Mouse (Mus musculus) ovary, adult 2 months (tissue): ENCODE results near the gene Ehmt2. TPM values are rescaled to one million over a fixed set of nuclear protein-coding genes. Genes with fewer than 3 reads are reported as not detected.

ENCODE experiments used
- polyA plus RNA-seq: library from polyadenylated mRNA; depleted of rRNA; stranded (reverse); fragments of >200 nt; gene quantifications from 2 replicates; pipeline ENCODE4 v1.2.3, GENCODE M21; 2012; rRNA removed

Ehmt2 gene
- 397 and 463 TPM in 2 replicates for polyA plus RNA-seq

DNA sequence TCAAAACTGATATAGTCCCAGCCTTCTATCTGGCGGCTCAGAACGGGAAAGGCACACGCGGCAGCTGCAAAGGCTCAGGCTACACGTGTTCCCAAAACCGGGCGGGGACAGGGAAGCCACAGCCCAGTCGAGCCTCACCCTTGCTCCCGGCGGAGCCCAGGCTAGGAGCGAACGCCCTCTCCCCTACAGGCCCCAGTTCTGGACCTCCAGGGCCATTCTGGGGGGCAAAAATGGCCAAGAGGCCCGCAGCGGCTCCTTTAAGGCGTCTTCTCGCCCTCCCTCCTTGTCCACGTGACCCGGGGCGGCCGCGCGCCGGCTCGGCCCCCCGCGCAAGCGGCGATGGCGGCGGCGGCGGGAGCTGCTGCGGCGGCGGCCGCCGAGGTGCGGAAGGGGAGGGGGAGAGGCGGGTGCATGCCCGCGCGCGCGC, at the start of gene Ehmt2, which contains the start of gene C2:
Gene Ehmt2 (plus strand): TSS at position 310 of the 427 bp plus-strand sequence.
Gene C2 (minus strand): TSS at position 106 of the 427 bp plus-strand sequence.

GRCm38 (mm10) chr17:34849722-34850516, 48.4 kb upstream of the Ehmt2 start, which contains the start of the genes Skiv2l and Nelfe:
Skiv2l (minus strand) TSS chr17:34850210.
Nelfe (plus strand) TSS chr17:34850391.

GRCm38 (mm10) chr17:34862416-34863081, 35.7 kb upstream of the Ehmt2 start, which contains the start of gene Cfb:
Cfb (minus strand) TSS chr17:34862518.

DNA sequence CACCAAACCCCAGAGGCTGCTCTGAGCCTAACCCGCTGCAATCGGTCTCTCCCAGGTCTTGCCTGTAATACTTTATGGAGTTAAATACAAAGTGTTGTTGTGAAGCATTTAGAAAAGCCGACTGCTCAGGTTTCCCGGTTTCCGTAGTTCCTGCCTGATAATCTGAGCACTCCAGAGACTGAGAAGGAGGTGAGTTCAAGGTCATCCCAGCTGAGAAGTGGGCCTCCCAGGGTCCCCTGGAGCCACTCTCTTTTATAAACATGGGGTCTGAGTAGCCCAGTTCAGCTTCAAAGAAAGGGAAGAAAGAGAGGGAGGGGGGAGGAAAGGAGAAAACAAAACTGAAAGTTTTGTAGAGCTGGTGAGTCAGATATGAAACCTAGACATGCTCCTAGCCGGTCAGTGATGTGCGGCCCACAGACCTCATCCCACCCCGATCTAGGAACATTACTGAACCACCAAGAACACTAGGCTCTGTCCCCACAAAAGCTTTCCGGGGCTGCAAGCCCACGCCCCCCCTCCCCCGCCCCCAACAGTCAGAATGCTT, 18.9 kb upstream of the Ehmt2 start, which contains the start of gene Zbtb12:
Gene Zbtb12 (plus strand): TSS at position 148 of the 544 bp plus-strand sequence.

DNA sequence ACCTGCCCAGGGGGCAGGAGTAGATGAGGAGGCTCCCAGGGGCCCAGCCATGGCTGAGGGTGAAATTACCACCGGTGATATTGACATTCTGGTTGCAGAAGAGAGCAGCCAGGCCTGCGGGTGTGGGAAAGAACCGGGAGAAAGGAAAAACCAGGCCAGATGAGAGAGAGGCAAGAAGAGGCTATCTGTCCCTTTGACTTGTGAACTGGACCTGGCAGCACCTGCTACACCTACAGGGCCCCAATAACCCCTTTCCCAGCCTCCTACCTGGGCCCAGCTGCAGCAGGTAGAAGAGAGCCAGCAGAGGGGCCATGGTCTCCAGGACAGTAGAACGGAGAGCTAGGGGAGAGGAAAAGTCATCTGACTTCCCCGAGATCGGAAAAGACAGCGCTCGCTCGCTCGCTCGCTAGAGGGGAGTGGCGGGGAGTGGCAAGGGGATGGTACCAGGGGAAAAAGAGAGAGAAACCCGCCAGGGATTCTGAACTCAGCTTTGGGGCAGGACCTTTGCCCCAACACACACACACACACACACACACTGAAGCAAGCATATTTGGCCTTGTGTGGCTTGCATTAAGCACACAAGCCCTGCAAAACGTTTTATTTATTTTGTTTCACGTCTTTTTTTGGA, 16.5 kb upstream of the Ehmt2 start, which contains the start of gene Gm20547:
Gene Gm20547 (minus strand): TSS at position 360 of the 628 bp plus-strand sequence.

DNA sequence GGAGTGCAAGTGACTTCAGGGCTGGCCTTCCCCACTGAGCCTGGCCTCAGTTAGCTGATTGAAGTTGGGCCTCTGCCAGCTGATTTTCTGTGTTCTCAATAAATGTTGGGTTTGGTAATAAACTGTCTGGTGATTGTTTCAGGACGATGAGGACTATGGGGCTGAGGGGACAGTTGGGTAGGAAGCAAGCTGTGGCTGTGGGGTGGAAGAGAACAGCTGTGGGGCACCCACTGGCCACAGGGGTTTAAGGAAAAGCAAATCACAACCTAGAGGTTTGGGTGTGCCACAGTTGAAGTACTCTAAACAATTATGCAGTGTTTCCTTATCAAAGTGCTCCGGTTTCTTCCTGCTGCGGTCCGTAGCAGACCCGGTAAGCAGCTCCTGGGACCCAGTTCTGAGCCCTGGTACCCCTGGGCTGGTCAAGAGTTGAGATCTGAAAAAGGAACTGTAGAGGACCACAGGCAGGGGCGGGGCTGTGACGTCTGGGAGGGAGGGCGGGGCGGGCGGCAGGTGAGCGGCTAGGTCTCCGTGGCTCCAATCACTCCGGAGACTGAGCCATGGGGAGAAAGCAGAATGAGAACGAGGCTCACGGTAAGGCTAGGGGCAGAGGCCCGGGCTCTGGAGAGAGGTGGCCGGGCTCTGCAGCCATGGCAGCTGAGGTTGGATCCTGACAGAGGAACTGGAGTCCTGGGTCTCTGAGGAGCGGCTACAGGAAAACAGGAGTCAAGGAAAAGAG, 15.8 kb downstream of the Ehmt2 start, which contains the start of gene Slc44a4:
Gene Slc44a4 (plus strand): TSS at position 537 of the 736 bp plus-strand sequence.

DNA sequence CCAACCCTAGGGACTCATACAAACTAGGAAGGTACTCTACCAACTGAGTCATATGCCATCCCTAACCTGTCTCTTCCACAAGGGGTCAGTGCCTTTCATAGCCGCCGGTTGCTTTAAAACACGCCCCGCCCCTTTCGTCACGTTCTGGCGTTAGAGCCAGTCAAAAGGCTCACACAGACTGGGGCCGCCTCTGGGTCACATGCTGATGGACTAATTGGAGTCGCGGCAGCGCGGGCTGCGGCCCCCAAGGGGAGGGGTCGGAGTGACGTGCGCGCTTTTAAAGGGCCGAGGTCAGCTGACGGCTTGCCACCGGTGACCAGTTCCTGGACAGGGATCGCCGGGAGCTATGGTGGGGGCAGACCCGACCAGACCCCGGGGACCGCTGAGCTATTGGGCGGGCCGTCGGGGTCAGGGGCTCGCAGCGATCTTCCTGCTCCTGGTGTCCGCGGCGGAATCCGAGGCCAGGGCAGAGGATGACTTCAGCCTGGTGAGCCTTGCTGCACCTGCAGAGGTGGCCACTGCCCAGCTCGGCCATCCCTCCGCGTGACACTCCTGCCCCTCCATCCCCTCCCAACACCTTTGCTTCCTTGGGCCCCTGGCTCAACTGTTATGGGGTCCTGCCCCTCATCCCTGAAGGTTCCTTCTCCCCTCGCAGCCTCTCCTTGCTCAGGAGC, 32.9 kb downstream of the Ehmt2 start, which contains the start of gene Neu1:
Gene Neu1 (plus strand): TSS at position 193 of the 674 bp plus-strand sequence.

DNA sequence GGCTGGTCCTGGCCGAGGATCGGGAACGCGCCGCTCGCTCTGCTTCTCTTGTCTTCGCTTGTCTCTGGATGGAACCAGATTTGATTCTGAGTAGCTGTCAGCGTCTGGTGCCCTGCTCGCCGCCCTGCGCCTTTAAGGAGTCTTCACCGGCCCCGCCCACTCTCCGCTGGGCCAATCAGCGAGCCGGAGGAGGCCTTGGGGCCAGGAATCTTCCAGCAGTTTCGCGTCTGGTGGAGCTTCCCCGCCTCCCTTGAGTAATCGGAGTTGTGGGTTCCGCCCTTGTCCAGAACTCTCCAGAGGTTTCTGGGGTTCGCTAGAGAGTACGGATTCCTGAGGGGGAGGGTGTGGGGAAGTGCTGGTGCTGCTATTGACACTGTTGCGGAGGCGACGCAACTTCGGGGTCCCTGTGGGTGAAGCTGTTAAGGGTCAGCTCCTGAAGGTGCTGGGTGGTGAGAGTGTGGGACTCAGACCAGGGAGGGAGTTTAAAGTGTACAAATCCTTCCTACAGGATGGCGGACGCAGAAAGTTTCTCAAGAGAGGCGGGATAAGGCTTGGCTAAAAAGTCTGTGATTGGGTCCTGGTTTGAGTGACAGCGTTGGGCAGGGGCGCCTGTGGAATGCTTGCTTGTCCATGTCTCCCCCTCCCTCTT, 61.0 kb downstream of the Ehmt2 start, which contains the start of gene Hspa1b:
Gene Hspa1b (minus strand): TSS at position 109 of the 649 bp plus-strand sequence.

Other genes starting within 250 kb of the Ehmt2 start
- gene Tnxb, start 227.9 kb upstream of the Ehmt2 start, polyA plus RNA-seq: 47.5 and 63.3 TPM in 2 replicates
- 35.2 and 35.5 TPM in 2 replicates for gene C4b, start 154.6 kb upstream of the Ehmt2 start, polyA plus RNA-seq
- gene Cyp21a1, start 93.9 kb upstream of the Ehmt2 start, polyA plus RNA-seq: 1.5 and 2.7 TPM in 2 replicates
- 56.5 and 60.0 TPM in 2 replicates for gene Stk19, start 61.5 kb upstream of the Ehmt2 start, polyA plus RNA-seq
- 45.2 and 55.1 TPM in 2 replicates for gene Dxo, start 61.5 kb upstream of the Ehmt2 start, polyA plus RNA-seq
- gene Skiv2l, start 48.3 kb upstream of the Ehmt2 start, polyA plus RNA-seq: 114 and 120 TPM in 2 replicates
- gene Nelfe, start 48.1 kb upstream of the Ehmt2 start, polyA plus RNA-seq: 24.5 and 28.4 TPM in 2 replicates
- 16.7 and 26.4 TPM in 2 replicates for gene Cfb, start 36.0 kb upstream of the Ehmt2 start, polyA plus RNA-seq
- gene Zbtb12, start 19.0 kb upstream of the Ehmt2 start, polyA plus RNA-seq: 31.4 and 37.2 TPM in 2 replicates
- gene Gm20547, start 16.4 kb upstream of the Ehmt2 start, polyA plus RNA-seq: 0.06 TPM in 1 of 2 replicates, not detected in the other
- gene C2, start 204 bp upstream of the Ehmt2 start, polyA plus RNA-seq: 44.6 and 48.4 TPM in 2 replicates
- gene Slc44a4, start 16.0 kb downstream of the Ehmt2 start, polyA plus RNA-seq: 10.4 and 10.5 TPM in 2 replicates
- gene Neu1, start 32.8 kb downstream of the Ehmt2 start, polyA plus RNA-seq: 41.7 and 43.1 TPM in 2 replicates
- 132 and 153 TPM in 2 replicates for gene Hspa1b, start 60.8 kb downstream of the Ehmt2 start, polyA plus RNA-seq
- gene Gm20481, start 71.4 kb downstream of the Ehmt2 start, polyA plus RNA-seq: 1.1 TPM in 1 of 2 replicates, not detected in the other
- gene Hspa1a, start 73.7 kb downstream of the Ehmt2 start, polyA plus RNA-seq: 71.2 and 74.4 TPM in 2 replicates
- gene Hspa1l, start 74.2 kb downstream of the Ehmt2 start, polyA plus RNA-seq: 0.28 and 0.47 TPM in 2 replicates
- 107 and 128 TPM in 2 replicates for gene Lsm2, start 83.4 kb downstream of the Ehmt2 start, polyA plus RNA-seq
- gene Vars, start 102.5 kb downstream of the Ehmt2 start, polyA plus RNA-seq: 349 and 387 TPM in 2 replicates
- 1.6 and 1.7 TPM in 2 replicates for gene Vwa7, start 118.1 kb downstream of the Ehmt2 start, polyA plus RNA-seq
- gene Sapcd1, start 129.5 kb downstream of the Ehmt2 start, polyA plus RNA-seq: 2.2 and 3.1 TPM in 2 replicates
- gene Msh5, start 148.3 kb downstream of the Ehmt2 start, polyA plus RNA-seq: 2.8 and 3.2 TPM in 2 replicates
- 134 and 150 TPM in 2 replicates for gene Clic1, start 151.5 kb downstream of the Ehmt2 start, polyA plus RNA-seq
- 113 and 116 TPM in 2 replicates for gene Ddah2, start 160.6 kb downstream of the Ehmt2 start, polyA plus RNA-seq
- not detected in 2 replicates for gene Ly6g6c, start 166.9 kb downstream of the Ehmt2 start, polyA plus RNA-seq
- gene Mpig6b, start 167.7 kb downstream of the Ehmt2 start, polyA plus RNA-seq: 0.25 and 0.36 TPM in 2 replicates
- 13.7 and 17.0 TPM in 2 replicates for gene Ly6g6e, start 178.4 kb downstream of the Ehmt2 start, polyA plus RNA-seq
- 7.4 and 8.5 TPM in 2 replicates for gene Ly6g6d, start 179.6 kb downstream of the Ehmt2 start, polyA plus RNA-seq
- not detected in 2 replicates for gene Ly6g6f, start 187.1 kb downstream of the Ehmt2 start, polyA plus RNA-seq
- 223 and 260 TPM in 2 replicates for gene Abhd16a, start 190.8 kb downstream of the Ehmt2 start, polyA plus RNA-seq
- gene Ly6g5c, start 209.8 kb downstream of the Ehmt2 start, polyA plus RNA-seq: not detected in 2 replicates
- 1.5 and 2.3 TPM in 2 replicates for gene Ly6g5b, start 217.0 kb downstream of the Ehmt2 start, polyA plus RNA-seq
- 17.4 and 20.2 TPM in 2 replicates for gene Gpank1, start 223.0 kb downstream of the Ehmt2 start, polyA plus RNA-seq
- 246 and 449 TPM in 2 replicates for gene Csnk2b, start 223.6 kb downstream of the Ehmt2 start, polyA plus RNA-seq
- gene D17H6S53E, start 227.9 kb downstream of the Ehmt2 start, polyA plus RNA-seq: 7.9 and 13.4 TPM in 2 replicates
- gene Apom, start 233.6 kb downstream of the Ehmt2 start, polyA plus RNA-seq: 0.16 and 0.37 TPM in 2 replicates
- 379 and 401 TPM in 2 replicates for gene Bag6, start 236.7 kb downstream of the Ehmt2 start, polyA plus RNA-seq